Mouse (Mus musculus): ENCODE measurements around the gene Krcc1.
A peak's percentile ranks its signal among the peaks of the same experiment; 100 is the strongest.

Krcc1 gene

GRCm38 (mm10) chr6:71271389-71272315 lies at the start of gene Krcc1:
Krcc1 (plus strand) TSS chr6:71271677.
- DNase-seq (ENCODE audit: low spot score in 2 of 2): peak; percentile 98

GRCm38 (mm10) chr6:71224184-71224943 lies 47.1 kb upstream of the Krcc1 start:
- no peak for DNase-seq (ENCODE audit: low spot score in 2 of 2)

DNA sequence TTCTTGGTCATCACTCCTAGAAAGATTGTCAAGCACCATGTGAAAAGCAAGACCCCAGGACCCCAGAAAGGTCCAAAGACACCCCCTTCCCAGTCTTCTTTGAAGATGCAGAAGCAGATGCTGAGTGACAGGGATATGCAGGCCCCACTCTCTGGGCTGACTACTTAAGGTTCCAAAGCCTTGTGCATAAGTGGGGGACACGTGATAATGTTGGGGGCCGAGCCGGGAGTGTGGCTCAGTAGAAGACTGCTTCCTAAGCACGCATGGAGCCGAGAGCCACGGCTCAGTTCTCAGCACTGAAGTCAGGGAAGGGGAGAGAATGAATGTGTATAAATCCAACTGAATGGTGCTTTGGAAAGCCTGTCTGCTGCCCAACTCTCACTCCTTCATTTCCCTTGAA lies 44.9 kb upstream of the Krcc1 start:
- DNase-seq (ENCODE audit: low spot score in 2 of 2): no peak

- peak in 1 of 2 experiments; percentile 29 for DNase-seq (ENCODE audit: low spot score in 2 of 2)
Observed at GRCm38 (mm10) chr6:71227157-71227770, 44.2 kb upstream of the Krcc1 start.

DNA sequence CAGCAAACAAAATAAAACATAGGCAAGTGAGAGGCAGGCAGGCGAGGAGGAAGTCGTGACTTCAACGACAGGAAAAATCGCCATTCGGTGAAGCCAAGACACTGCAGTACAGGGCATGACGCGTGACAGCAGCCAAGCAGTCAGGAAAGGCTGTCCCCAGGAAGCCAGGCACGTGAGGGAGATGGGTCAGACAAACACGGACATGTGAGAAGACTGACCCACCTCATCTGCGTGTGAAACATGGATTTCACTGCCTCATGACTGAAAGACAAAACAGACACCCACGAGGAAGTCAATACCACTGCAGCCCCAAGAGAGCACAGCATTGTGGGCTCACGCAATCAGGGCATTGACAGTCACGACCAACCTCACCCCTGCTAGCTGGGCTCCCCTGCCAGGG lies 36.4 kb upstream of the Krcc1 start:
- DNase-seq (ENCODE audit: low spot score in 2 of 2): no peak

DNA sequence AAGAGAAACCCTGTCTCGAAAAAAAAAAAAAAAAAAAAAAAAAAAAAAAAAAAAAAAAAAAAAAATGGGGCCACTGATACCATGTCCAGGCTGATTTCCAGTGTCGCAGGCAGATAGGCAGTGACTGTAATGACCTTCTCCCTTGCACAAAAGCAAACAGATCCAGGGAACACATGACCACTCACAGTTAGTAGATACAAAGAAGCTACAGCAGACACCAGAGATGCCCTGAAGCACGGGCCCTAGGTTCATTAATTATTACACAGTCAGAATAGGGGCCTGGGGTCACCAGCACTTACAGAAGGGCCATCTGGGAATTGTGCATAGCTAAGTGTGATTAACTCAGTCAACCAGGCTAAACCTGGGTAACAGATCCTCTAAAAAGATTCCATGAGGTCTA lies 35.5 kb upstream of the Krcc1 start:
- no peak for DNase-seq (ENCODE audit: low spot score in 2 of 2)

- DNase-seq (ENCODE audit: low spot score in 2 of 2): no peak
Observed at GRCm38 (mm10) chr6:71236506-71236905, 35.0 kb upstream of the Krcc1 start.

- no peak for DNase-seq (ENCODE audit: low spot score in 2 of 2)
Observed at GRCm38 (mm10) chr6:71237031-71237431, 34.4 kb upstream of the Krcc1 start.

- DNase-seq (ENCODE audit: low spot score in 2 of 2): no peak
Observed at GRCm38 (mm10) chr6:71239069-71239750, 32.3 kb upstream of the Krcc1 start.

DNA sequence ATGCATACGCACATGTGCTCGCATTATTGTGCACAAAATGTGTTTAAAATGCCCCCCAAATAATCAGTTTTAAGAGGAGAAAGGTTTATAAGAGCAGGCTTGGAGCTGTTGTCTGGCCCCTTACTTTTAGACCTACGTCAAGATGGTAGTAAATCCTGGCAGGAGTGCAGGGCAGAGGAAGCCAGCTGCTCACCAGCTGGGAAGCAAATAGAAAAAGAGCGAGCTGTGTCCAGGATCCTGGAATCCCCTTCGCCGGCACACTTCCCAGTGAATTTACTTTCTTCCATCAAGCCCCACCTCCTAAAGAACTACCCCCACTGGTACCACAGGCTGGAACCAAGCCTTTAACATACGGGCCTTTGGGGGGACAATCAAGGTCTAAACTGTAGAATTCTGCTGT lies 30.6 kb upstream of the Krcc1 start:
- DNase-seq (ENCODE audit: low spot score in 2 of 2): no peak

GRCm38 (mm10) chr6:71242811-71243210 lies 28.7 kb upstream of the Krcc1 start:
- DNase-seq (ENCODE audit: low spot score in 2 of 2): no peak

- no peak for DNase-seq (ENCODE audit: low spot score in 2 of 2)
Observed at GRCm38 (mm10) chr6:71243258-71243657, 28.2 kb upstream of the Krcc1 start.

- DNase-seq (ENCODE audit: low spot score in 2 of 2): no peak
Observed at GRCm38 (mm10) chr6:71248420-71248819, 23.1 kb upstream of the Krcc1 start.

DNA sequence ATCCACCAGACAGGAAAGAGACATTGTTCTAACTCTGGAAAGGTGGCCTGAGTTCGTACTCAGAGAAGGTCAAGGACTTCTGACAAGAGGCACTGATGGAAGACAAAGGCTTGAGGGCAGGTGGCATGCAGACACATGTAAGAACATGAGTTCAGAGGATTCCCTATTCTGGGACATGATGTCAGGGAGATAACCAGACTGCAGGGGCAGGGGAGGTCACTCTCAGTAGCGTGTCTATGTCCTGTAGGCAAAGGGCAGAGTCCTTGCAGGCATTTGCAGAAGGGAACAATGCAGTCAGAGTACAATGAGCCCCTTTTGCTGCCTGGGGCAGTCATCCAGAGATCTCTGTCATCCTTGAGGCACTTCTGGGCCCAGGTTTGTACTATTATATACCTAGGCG lies 21.9 kb upstream of the Krcc1 start:
- DNase-seq (ENCODE audit: low spot score in 2 of 2): peak in 1 of 2 experiments; percentile 20

DNA sequence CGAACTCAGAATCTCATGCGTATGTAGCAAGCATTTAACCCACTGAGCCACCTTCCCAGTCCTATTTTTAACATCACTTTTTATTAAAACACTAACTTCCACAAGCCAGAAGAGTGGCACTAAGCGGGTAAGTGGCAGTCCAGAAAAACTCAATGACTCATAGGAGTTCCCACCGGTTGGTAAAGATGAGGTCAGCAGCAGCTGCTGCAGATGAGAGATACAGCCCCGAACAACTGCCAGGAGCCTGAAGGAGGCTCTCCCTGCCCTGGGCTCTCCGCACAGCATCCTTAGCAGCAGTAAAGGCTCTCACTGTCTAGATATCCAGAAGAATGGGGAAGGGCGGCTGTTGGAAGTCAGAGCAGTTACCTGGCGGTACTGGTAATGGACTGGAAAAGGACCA lies 20.5 kb upstream of the Krcc1 start:
- no peak for DNase-seq (ENCODE audit: low spot score in 2 of 2)

- no peak for DNase-seq (ENCODE audit: low spot score in 2 of 2)
Observed at GRCm38 (mm10) chr6:71254456-71254855, 17.0 kb upstream of the Krcc1 start.

DNA sequence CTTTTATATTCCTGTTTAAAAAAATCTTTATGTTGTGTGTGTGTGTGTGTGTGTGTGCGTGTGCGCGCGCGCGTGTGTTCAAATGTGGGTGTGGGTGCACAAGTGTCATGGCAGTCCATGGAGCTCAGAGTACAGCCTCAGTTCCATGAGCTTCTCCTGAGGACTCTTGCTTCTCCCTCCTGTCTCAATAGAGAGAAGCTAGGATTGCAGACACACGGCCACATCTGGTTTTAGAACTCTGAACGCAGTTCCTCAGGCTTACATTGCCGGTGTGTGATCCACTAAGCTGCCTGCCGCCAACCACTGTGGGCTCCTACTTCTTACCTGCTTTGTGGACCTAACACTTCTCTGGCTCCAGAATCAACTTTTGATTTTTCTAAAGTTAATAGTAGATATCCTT lies 15.3 kb upstream of the Krcc1 start:
- DNase-seq (ENCODE audit: low spot score in 2 of 2): no peak

GRCm38 (mm10) chr6:71257375-71257774 lies 14.1 kb upstream of the Krcc1 start:
- DNase-seq (ENCODE audit: low spot score in 2 of 2): no peak

DNA sequence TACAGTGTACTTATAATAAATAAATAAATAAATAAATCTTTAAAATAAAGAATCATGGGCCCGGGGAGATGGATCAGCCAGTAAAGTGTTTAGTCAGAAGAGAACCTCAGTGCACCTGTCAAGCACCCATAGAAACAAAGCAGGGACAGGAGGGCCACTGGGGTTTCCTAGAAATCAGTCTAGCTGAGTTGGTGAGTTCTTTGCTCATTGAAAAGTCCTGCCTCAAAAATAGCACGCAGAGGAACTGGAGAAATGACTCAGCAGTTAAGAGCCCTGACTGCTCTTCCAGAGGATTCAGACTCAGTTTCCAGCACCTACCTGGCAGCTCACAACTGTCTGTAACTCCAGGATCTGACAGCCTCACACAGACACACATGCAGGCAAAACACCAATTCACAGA lies 12.9 kb upstream of the Krcc1 start:
- DNase-seq (ENCODE audit: low spot score in 2 of 2): no peak

- no peak for DNase-seq (ENCODE audit: low spot score in 2 of 2)
Observed at GRCm38 (mm10) chr6:71259166-71259565, 12.3 kb upstream of the Krcc1 start.

DNA sequence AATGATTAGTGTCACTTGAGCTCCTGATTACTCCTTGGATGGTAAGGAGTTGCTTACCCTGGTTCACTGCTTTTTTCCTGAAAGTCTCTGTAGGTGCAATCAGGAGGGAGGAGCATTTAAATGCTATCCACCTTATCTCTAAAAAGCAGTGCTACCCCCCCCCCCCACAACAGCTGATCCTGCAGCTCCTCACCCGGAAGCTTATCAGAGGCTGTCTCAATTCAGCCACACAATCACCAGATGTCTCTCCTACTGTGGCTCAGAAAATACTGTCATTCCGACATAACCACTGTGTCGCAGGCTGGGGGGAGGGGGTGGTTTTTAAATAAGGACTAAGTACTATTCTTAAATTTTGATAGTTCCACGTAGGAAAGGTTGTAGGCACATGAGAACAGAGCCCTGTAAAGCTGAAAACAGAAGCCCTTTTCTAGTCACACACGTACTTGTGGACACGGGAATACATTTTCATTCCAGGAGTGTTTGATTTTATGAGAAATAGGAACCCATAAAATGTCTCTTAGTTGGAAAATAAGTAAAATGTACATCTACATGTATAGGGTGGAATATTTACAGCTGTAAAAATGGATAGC lies 11.3 kb upstream of the Krcc1 start:
- DNase-seq (ENCODE audit: low spot score in 2 of 2): no peak
